Mouse (Mus musculus) CH12.LX (cell line): ENCODE results near the gene Endog.

Experiments
- BHLHE40 ChIP-seq: IDR thresholded peaks from 2 replicates; pipeline ENCODE4 v1.6.1; 2011; ENCODE audit warnings: mild to moderate bottlenecking, low read depth, low read length, improper control_type of control experiment
- CTCF ChIP-seq, 2 experiments: IDR thresholded peaks in 1 of 2; conservative IDR thresholded peaks in 1 of 2; 2 replicates each; pipeline ENCODE4 v1.5.1; 2011 to 2012; ENCODE audit warnings: low read depth in 2 of 2, low read length in 2 of 2, improper control_type of control experiment in 1 of 2, inconsistent platforms in 1 of 2, mild to moderate bottlenecking in 1 of 2, moderate library complexity in 1 of 2
- ETS1 ChIP-seq: conservative IDR thresholded peaks from 2 replicates; pipeline ENCODE4 v1.6.1; 2012; ENCODE audit warnings: low read depth, mild to moderate bottlenecking, inconsistent platforms, low read length, improper control_type of control experiment, moderate library complexity
- UBTF ChIP-seq: IDR thresholded peaks from 2 replicates; pipeline ENCODE4 v1.6.1; 2012; ENCODE audit warnings: low read depth, mild to moderate bottlenecking, inconsistent platforms, low read length, improper control_type of control experiment, moderate library complexity
- USF1 ChIP-seq: IDR thresholded peaks from 2 replicates; pipeline ENCODE4 v1.6.1; 2014; ENCODE audit warnings: low read depth, mild to moderate bottlenecking, inconsistent platforms, low read length, improper control_type of control experiment

DNA sequence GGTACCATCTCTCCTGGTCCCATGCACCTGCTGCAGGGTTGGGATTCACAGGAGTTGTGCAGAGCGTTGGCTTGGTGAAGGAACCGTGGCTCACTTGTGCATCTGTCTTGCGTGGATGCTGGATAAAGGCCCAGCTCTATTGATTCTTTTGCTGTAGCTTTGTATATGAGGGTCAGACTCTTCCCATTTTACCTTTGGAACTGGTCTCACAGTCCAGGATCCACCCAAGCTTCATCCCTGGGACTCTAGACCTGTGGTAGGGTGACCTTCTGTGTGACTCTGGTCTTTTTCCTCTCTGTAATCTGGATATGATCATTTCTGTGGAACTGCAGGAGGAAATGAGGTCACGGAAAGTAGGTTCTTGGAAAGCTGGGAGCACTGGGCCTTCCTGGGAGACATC is 26.9 kb upstream of the Endog start:
- no peak for TF ChIP-seq UBTF
- TF ChIP-seq CTCF (conservative IDR thresholded peaks at IDR 0.05 in 1 of 2, IDR thresholded peaks at IDR 0.05 in 1 of 2; ENCODE audit: low read depth in 2 of 2, low read length in 2 of 2) = no peak
- no peak for TF ChIP-seq ETS1
- no peak for TF ChIP-seq USF1
- no peak for TF ChIP-seq BHLHE40
